Mouse (Mus musculus): ENCODE results near the gene Gab1.

Gab1 gene

GRCm38 (mm10) chr8:80880196-80881106 is at the start of gene Gab1:
TSS of gene Gab1 (minus strand) at chr8:80880519.
- DNase-seq (ENCODE audit: low read depth, low spot score) = no peak

GRCm38 (mm10) chr8:80928770-80929169 is 48.5 kb upstream of the Gab1 start:
- no peak for DNase-seq (ENCODE audit: low read depth, low spot score)

GRCm38 (mm10) chr8:80923794-80924316 is 43.5 kb upstream of the Gab1 start:
- DNase-seq (ENCODE audit: low read depth, low spot score) = no peak

- no peak for DNase-seq (ENCODE audit: low read depth, low spot score)
Observed at GRCm38 (mm10) chr8:80922642-80923041, 42.3 kb upstream of the Gab1 start.

- DNase-seq (ENCODE audit: low read depth, low spot score) = no peak
Observed at GRCm38 (mm10) chr8:80919130-80919529, 38.8 kb upstream of the Gab1 start.

- DNase-seq (ENCODE audit: low read depth, low spot score) = no peak
Observed at GRCm38 (mm10) chr8:80918531-80918930, 38.2 kb upstream of the Gab1 start.

GRCm38 (mm10) chr8:80916463-80917235 is 36.3 kb upstream of the Gab1 start:
- DNase-seq (ENCODE audit: low read depth, low spot score) = no peak

GRCm38 (mm10) chr8:80913016-80913748 is 32.9 kb upstream of the Gab1 start:
- DNase-seq (ENCODE audit: low read depth, low spot score) = no peak

GRCm38 (mm10) chr8:80911400-80911799 is 31.1 kb upstream of the Gab1 start:
- DNase-seq (ENCODE audit: low read depth, low spot score) = no peak

- no peak for DNase-seq (ENCODE audit: low read depth, low spot score)
Observed at GRCm38 (mm10) chr8:80908262-80908907, 28.1 kb upstream of the Gab1 start.

- no peak for DNase-seq (ENCODE audit: low read depth, low spot score)
Observed at GRCm38 (mm10) chr8:80902354-80902753, 22.0 kb upstream of the Gab1 start.

GRCm38 (mm10) chr8:80899364-80899763 is 19.0 kb upstream of the Gab1 start:
- DNase-seq (ENCODE audit: low read depth, low spot score) = no peak

- DNase-seq (ENCODE audit: low read depth, low spot score) = no peak
Observed at GRCm38 (mm10) chr8:80896026-80896425, 15.7 kb upstream of the Gab1 start.

- no peak for DNase-seq (ENCODE audit: low read depth, low spot score)
Observed at GRCm38 (mm10) chr8:80895397-80895796, 15.1 kb upstream of the Gab1 start.

GRCm38 (mm10) chr8:80894528-80894927 is 14.2 kb upstream of the Gab1 start:
- DNase-seq (ENCODE audit: low read depth, low spot score) = no peak

- DNase-seq (ENCODE audit: low read depth, low spot score) = no peak
Observed at GRCm38 (mm10) chr8:80879426-80880195, 708 bp downstream of the Gab1 start.

- no peak for DNase-seq (ENCODE audit: low read depth, low spot score)
Observed at GRCm38 (mm10) chr8:80878801-80879425, 1.4 kb downstream of the Gab1 start.

GRCm38 (mm10) chr8:80878146-80878545 is 2.2 kb downstream of the Gab1 start:
- DNase-seq (ENCODE audit: low read depth, low spot score) = no peak

- DNase-seq (ENCODE audit: low read depth, low spot score) = no peak
Observed at GRCm38 (mm10) chr8:80875537-80875936, 4.8 kb downstream of the Gab1 start.
